18 mouse cellular contexts compared by ENCODE assay signal in genomic region chr1:42763447-42763846, GRCm38 (mm10).
A peak's percentile ranks its signal among the peaks of the same experiment; 100 is the strongest.
DNase-seq lines count a peak whose midpoint lies in the region; ATAC-seq and TF ChIP-seq lines count a peak whose summit lies in the region.
"Had no signal": no experiment of that assay in that cellular context is flagged by ENCODE, and none has a peak within 500 bp of the region (broad histone marks: within the 10 kb centered on the region; RNA-seq: fewer than 3 reads in every experiment).

No protein-coding gene starts in this region.

- TF ChIP-seq CTCF in stomach, postnatal 0 days (IDR thresholded peaks at IDR 0.05; ENCODE audit: low read depth): no peak
- TF ChIP-seq CTCF in hindbrain, postnatal 0 days (IDR thresholded peaks at IDR 0.05; ENCODE audit: low read depth): no peak

- no peaks in the 10 kb centered on the region for H3K36me3 ChIP-seq in stomach, embryonic 15.5 days
- no peaks in the 10 kb centered on the region for H3K36me3 ChIP-seq in stomach, postnatal 0 days (ENCODE audit: control insufficient read depth, insufficient read depth, low read length)
- no peaks in the 10 kb centered on the region for H3K36me3 ChIP-seq in hindbrain, postnatal 0 days (ENCODE audit: insufficient read depth, low read length)
- H3K36me3 ChIP-seq: heart, embryonic 13.5 days; hindbrain, embryonic 15.5 days; liver, embryonic 15.5 days; midbrain, embryonic 15.5 days; neural tube, embryonic 12.5 days had no signal

- no peaks in the 10 kb centered on the region for H3K27me3 ChIP-seq in stomach, embryonic 15.5 days (replicated peaks)
- H3K27me3 ChIP-seq in stomach, postnatal 0 days (ENCODE audit: control insufficient read depth, insufficient read depth, low read length): no peaks in the 10 kb centered on the region
- H3K27me3 ChIP-seq in hindbrain, postnatal 0 days (ENCODE audit: insufficient read depth, low read length): no peaks in the 10 kb centered on the region
- H3K27me3 ChIP-seq: heart, embryonic 13.5 days; hindbrain, embryonic 15.5 days; liver, embryonic 15.5 days; midbrain, embryonic 15.5 days; neural tube, embryonic 12.5 days had no signal

- no peaks in the 10 kb centered on the region for H3K4me1 ChIP-seq in stomach, embryonic 15.5 days
- no peaks in the 10 kb centered on the region for H3K4me1 ChIP-seq in stomach, postnatal 0 days (replicated peaks; ENCODE audit: control insufficient read depth, insufficient read depth)
- no peaks in the 10 kb centered on the region for H3K4me1 ChIP-seq in hindbrain, postnatal 0 days (ENCODE audit: insufficient read depth, low read length)
- H3K4me1 ChIP-seq: heart, embryonic 13.5 days; hindbrain, embryonic 15.5 days; liver, embryonic 15.5 days; midbrain, embryonic 15.5 days; neural tube, embryonic 12.5 days had no signal

- no peak overlapping the region for H3K4me3 ChIP-seq in stomach, embryonic 15.5 days (replicated peaks)
- H3K4me3 ChIP-seq in stomach, postnatal 0 days (ENCODE audit: low read depth, low read length): no peak overlapping the region
- no peak overlapping the region for H3K4me3 ChIP-seq in hindbrain, postnatal 0 days (ENCODE audit: low read length)
- H3K4me3 ChIP-seq: heart, embryonic 13.5 days; hindbrain, embryonic 15.5 days; liver, embryonic 15.5 days; midbrain, embryonic 15.5 days; neural tube, embryonic 12.5 days had no signal

- no peak overlapping the region for H3K4me2 ChIP-seq in stomach, embryonic 15.5 days
- no peak overlapping the region for H3K4me2 ChIP-seq in stomach, postnatal 0 days (replicated peaks; ENCODE audit: low read depth)
- no peak overlapping the region for H3K4me2 ChIP-seq in hindbrain, postnatal 0 days (ENCODE audit: low read depth, low read length)
- H3K4me2 ChIP-seq: heart, embryonic 13.5 days; hindbrain, embryonic 15.5 days; liver, embryonic 15.5 days; midbrain, embryonic 15.5 days; neural tube, embryonic 12.5 days had no signal

- DNase-seq in gastrocnemius, adult 18-20 months (ENCODE audit: low spot score): peak; percentile 10
- DNase-seq in gastrocnemius, adult 8-10 months (ENCODE audit: low spot score in 2 of 2): no peak
- no peak for DNase-seq in stomach, postnatal 0 days (ENCODE audit: low spot score)
- DNase-seq in lung, postnatal 10 days: peak; percentile 63
- DNase-seq in hindbrain, postnatal 0 days (ENCODE audit: low spot score): no peak
- DNase-seq in thymus, postnatal 10 days (ENCODE audit: low spot score in 2 of 2): no peak
- DNase-seq in kidney, adult 8-10 months: no peak
- DNase-seq: adrenal gland, adult 2 months; cerebellum, adult 2 months; kidney, adult 2 months; left cerebral cortex, postnatal 4 days; spleen, adult 18-20 months had no signal

- H3K9me3 ChIP-seq in stomach, embryonic 15.5 days: no peaks in the 10 kb centered on the region
- H3K9me3 ChIP-seq in stomach, postnatal 0 days (ENCODE audit: control insufficient read depth, low read length): no peaks in the 10 kb centered on the region
- no peaks in the 10 kb centered on the region for H3K9me3 ChIP-seq in hindbrain, postnatal 0 days (ENCODE audit: low read length)
- H3K9me3 ChIP-seq: hindbrain, embryonic 15.5 days; liver, embryonic 15.5 days; midbrain, embryonic 15.5 days; neural tube, embryonic 12.5 days had no signal

- no peak overlapping the region for H3K27ac ChIP-seq in stomach, embryonic 15.5 days
- no peak overlapping the region for H3K27ac ChIP-seq in stomach, postnatal 0 days (replicated peaks)
- H3K27ac ChIP-seq in hindbrain, postnatal 0 days: no peak overlapping the region
- H3K27ac ChIP-seq: heart, embryonic 13.5 days; hindbrain, embryonic 15.5 days; liver, embryonic 15.5 days; midbrain, embryonic 15.5 days; neural tube, embryonic 12.5 days had no signal

- ATAC-seq in stomach, embryonic 15.5 days (ENCODE audit: insufficient read depth, low FRiP score, low read depth): peak; percentile 22; the same call in 1 of the 2 replicates
- ATAC-seq in stomach, postnatal 0 days (ENCODE audit: low FRiP score, low TSS enrichment): no peak
- no peak for ATAC-seq in hindbrain, postnatal 0 days
- ATAC-seq: midbrain, embryonic 15.5 days had no signal

- no peak overlapping the region for H3K9ac ChIP-seq in stomach, embryonic 15.5 days
- H3K9ac ChIP-seq in stomach, postnatal 0 days (ENCODE audit: low read length): no peak overlapping the region
- H3K9ac ChIP-seq in hindbrain, postnatal 0 days (replicated peaks; ENCODE audit: low read length): no peak overlapping the region
- H3K9ac ChIP-seq: heart, embryonic 13.5 days; hindbrain, embryonic 15.5 days; liver, embryonic 15.5 days; midbrain, embryonic 15.5 days; neural tube, embryonic 12.5 days had no signal

- TF ChIP-seq EP300 in stomach, postnatal 0 days (optimal IDR thresholded peaks at IDR 0.05): no peak

- 45% methylated on average over 2 of the region's 2 CpGs for WGBS in stomach, embryonic 15.5 days
- 48% methylated on average over 2 of the region's 2 CpGs for WGBS in stomach, postnatal 0 days
- WGBS in hindbrain, postnatal 0 days: 70% methylated on average over 2 of the region's 2 CpGs

Comparison
In these comparisons a context has a peak if more than half of its experiments do, and no peak if none do; other contexts are left out.
1. DNase-seq: peak in gastrocnemius, adult 18-20 months (single experiment) and lung, postnatal 10 days (single experiment); none in gastrocnemius, adult 8-10 months (0 of 2), stomach, postnatal 0 days (single experiment), hindbrain, postnatal 0 days (single experiment), thymus, postnatal 10 days (0 of 2) and kidney, adult 8-10 months (0 of 2).